Mouse (Mus musculus) cortical plate, adult 2 months (tissue): ENCODE results near the gene Ddx19b. TPM values are rescaled to one million over a fixed set of nuclear protein-coding genes. Genes with fewer than 3 reads are reported as not detected.
A peak's percentile ranks its signal among the peaks of the same experiment; 100 is the strongest.
"Not testable (repeated sequence)": the region's sequence is repeated elsewhere in the genome, so short reads cannot be mapped to it uniquely, and the experiment has no call there.

Experiments
- H3K27ac ChIP-seq: fragments of 200-500 bp; 2 replicates; pipeline ENCODE4 v1.5.1; 2012; ENCODE audit warnings: low read length, control low read depth, inconsistent platforms; ENCODE audit not compliant: insufficient read depth
- H3K4me1 ChIP-seq: fragments of 200-500 bp; 2 replicates; pipeline ENCODE4 v1.6.1; 2011; ENCODE audit warnings: low read length; ENCODE audit not compliant: control insufficient read depth, insufficient read depth
- H3K4me3 ChIP-seq: fragments of 200-500 bp; 2 replicates; pipeline ENCODE4 v1.5.1; 2011; ENCODE audit warnings: mild to moderate bottlenecking, low read length, control low read depth; ENCODE audit not compliant: insufficient read depth
- CTCF ChIP-seq: fragments of 200-500 bp; IDR thresholded peaks from 2 replicates; pipeline ENCODE4 v1.5.1; 2011; ENCODE audit warnings: mild to moderate bottlenecking, control low read depth, low read length; ENCODE audit not compliant: insufficient read depth; ENCODE audit errors: extremely low read depth
- POLR2A ChIP-seq: fragments of 200-500 bp; IDR thresholded peaks from 2 replicates; pipeline ENCODE4 v1.6.1; 2011; ENCODE audit warnings: mild to moderate bottlenecking, low read length, control low read depth; ENCODE audit not compliant: insufficient read depth; ENCODE audit errors: extremely low read depth
- polyA plus RNA-seq: library from polyadenylated mRNA; depleted of rRNA; stranded (reverse); fragments of >200 nt; gene quantifications from 2 replicates; pipeline ENCODE4 v1.2.3, GENCODE M21; 2012

Gene Ddx19b
- polyA plus RNA-seq, 1 experiment: 13.0 TPM

DNA sequence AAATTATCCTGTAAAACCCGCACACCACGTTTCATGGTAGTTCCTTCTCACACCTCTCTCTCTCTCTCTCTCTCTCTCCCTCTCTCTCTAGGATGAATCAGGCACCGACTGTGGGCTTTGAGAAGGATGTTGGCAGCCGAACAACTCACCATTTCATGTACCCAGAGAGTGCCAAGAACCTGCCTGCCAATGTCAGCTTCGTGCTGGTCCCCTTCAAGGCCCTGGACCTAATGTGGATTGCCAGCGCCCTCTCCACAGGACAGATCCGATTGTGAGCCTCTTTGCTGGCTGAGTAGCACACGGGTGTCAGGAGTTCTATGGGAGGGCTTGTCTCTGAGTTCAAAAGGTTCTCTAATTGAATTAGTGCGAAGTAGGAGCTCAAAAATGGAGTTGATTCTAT is 64.2 kb downstream of the Ddx19b start:
- no peak overlapping the region for H3K27ac ChIP-seq
- TF ChIP-seq POLR2A: no peak
- TF ChIP-seq CTCF: no peak
- no peak overlapping the region for H3K4me3 ChIP-seq
- H3K4me1 ChIP-seq: peaks cover 4% of the 10 kb centered on the region

DNA sequence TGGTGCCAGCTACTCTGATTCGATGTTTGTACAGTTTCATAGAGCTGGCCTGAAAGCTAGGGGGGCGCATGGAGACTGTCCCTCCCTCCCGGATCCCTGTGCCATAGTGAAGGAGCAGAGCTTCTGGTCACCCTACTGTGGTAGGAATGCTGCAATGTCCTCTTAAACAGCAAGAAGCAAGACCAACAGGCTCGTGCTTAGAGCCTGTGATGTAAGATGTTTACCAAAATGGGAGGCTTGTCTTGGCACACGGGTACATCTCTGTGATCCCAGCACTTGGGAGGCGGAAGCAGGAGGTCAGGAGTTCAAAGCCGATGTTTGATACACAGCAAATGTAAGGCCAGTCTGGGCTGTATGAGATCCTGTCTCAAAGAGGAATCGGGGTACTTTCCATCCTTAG is 65.0 kb downstream of the Ddx19b start:
- H3K4me3 ChIP-seq: no peak overlapping the region
- no peak overlapping the region for H3K27ac ChIP-seq
- H3K4me1 ChIP-seq: peaks cover 4% of the 10 kb centered on the region
- TF ChIP-seq CTCF (no peak), POLR2A (no peak)

GRCm38 (mm10) chr8:110965594-110965993 is 66.0 kb downstream of the Ddx19b start:
- TF ChIP-seq CTCF: no peak
- no peak overlapping the region for H3K27ac ChIP-seq
- no peak overlapping the region for H3K4me3 ChIP-seq
- peaks cover 4% of the 10 kb centered on the region for H3K4me1 ChIP-seq

DNA sequence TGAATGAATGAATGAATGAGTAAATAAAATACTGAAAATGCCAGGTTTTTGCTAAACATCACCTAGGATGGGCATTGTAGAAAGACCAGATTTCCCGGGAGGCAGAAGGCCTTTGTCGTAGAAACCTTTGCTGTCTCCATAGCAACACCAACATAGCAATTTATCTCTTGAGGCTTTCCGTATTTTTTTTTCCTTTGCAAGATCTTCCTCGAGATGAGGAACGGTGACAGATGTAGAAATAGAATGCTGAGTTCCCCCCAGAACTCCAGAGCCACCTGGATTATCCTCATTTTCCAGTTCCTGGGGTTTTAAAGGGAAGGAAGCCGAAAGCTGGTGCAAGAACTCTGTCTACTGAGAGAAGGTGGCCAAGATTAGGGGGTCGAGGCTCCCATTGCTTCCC is 66.9 kb downstream of the Ddx19b start:
- no peak for TF ChIP-seq CTCF
- TF ChIP-seq POLR2A: no peak
- peaks cover 4% of the 10 kb centered on the region for H3K4me1 ChIP-seq
- no peak overlapping the region for H3K4me3 ChIP-seq
- peak overlapping the region; percentile 18; the same call in 1 of the 2 replicates for H3K27ac ChIP-seq

- H3K4me1 ChIP-seq: peaks cover 4% of the 10 kb centered on the region
- TF ChIP-seq CTCF: no peak
- TF ChIP-seq POLR2A: no peak
- H3K4me3 ChIP-seq: no peak overlapping the region
- H3K27ac ChIP-seq: no peak overlapping the region
Observed at GRCm38 (mm10) chr8:110963051-110963450, 68.5 kb downstream of the Ddx19b start.

GRCm38 (mm10) chr8:110959906-110960305 is 71.6 kb downstream of the Ddx19b start:
- TF ChIP-seq CTCF: no peak
- TF ChIP-seq POLR2A: no peak
- Histone ChIP-seq H3K4me3 (no peak overlapping the region), H3K27ac (no peak overlapping the region), H3K4me1 (no peaks in the 10 kb centered on the region; the same call in none of the 2 replicates)

DNA sequence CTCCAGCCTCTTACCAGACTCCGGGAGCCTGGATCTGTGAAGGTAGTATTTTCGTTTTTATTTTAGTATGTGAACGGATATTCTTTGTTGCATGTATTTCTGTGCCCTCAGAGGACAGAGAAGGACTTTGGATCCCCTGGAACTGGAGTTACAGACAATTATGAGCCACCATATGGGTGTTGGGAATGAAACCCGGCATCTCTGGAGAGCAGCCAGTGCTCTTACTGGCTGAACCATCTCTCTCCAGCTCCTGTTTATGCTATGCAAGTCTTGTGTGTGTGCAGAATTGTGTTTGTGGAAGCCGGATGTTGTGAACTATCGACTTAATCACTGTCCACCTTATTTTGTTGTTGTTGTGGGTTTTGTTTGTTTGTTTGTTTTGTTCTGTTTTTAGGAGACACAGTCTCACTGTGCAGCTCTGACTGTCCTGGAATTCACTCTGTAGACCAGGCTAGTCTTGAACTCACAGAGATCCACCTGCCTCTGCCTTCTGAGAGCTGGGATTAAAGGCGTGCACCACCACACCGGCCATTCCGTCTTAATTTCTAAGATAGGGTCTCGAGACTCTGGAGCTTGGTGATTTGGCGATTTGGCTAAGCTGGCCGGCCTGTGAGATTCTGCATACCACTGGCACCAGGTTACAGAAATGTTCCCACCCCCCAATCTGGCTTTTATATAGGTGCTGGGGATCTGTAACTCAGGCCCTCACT is 72.3 kb downstream of the Ddx19b start:
- no peak for TF ChIP-seq POLR2A
- TF ChIP-seq CTCF: no peak
- no peaks in the 10 kb centered on the region; the same call in 1 of the 2 replicates for H3K4me1 ChIP-seq
- H3K4me3 ChIP-seq: no peak overlapping the region
- H3K27ac ChIP-seq: no peak overlapping the region

GRCm38 (mm10) chr8:110958553-110958952 is 73.0 kb downstream of the Ddx19b start:
- H3K27ac ChIP-seq, H3K4me3 ChIP-seq, H3K4me1 ChIP-seq: not testable (repeated sequence)

GRCm38 (mm10) chr8:110958135-110958534 is 73.4 kb downstream of the Ddx19b start:
- H3K4me3 ChIP-seq: no peak overlapping the region
- H3K27ac ChIP-seq: no peak overlapping the region
- TF ChIP-seq POLR2A (no peak), CTCF (no peak)
- no peaks in the 10 kb centered on the region; the same call in 1 of the 2 replicates for H3K4me1 ChIP-seq

DNA sequence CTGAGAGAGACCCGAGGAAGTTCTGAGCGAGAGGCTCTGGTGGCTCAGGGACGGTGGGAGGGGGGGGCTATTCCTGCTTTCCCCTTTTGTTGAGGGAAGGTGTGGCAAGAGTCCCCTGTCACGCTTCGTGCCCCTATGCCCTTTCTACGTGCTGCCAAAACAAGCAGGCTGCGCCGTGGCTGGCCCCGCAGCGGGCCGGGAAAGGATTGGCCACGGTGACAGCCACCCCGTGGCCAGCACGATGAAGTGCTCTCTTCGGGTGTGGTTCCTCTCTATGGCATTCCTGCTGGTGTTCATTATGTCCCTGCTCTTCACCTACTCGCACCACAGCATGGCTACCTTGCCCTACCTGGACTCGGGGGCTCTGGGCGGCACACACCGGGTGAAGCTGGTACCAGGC is 74.1 kb downstream of the Ddx19b start:
- no peak overlapping the region for H3K4me3 ChIP-seq
- H3K27ac ChIP-seq: no peak overlapping the region
- no peak for TF ChIP-seq POLR2A
- TF ChIP-seq CTCF: no peak
- no peaks in the 10 kb centered on the region; the same call in 1 of the 2 replicates for H3K4me1 ChIP-seq
